Mouse (Mus musculus) myocyte (in vitro differentiated cells): ENCODE data around the gene Gnat3. TPM values are rescaled to one million over a fixed set of nuclear protein-coding genes. Genes with fewer than 3 reads are reported as not detected.

Source experiments
- H3K27me3 ChIP-seq: one replicate; pipeline ENCODE4 v1.6.1; 2011; ENCODE audit not compliant: control insufficient read depth, insufficient read depth, insufficient read length
- H3K36me3 ChIP-seq: one replicate; pipeline ENCODE4 v1.6.1; 2011; ENCODE audit not compliant: control insufficient read depth, insufficient read depth
- H3K4me2 ChIP-seq: one replicate; pipeline ENCODE4 v1.6.1; 2011; ENCODE audit warnings: low read depth, control low read depth
- H3K4me3 ChIP-seq: one replicate; pipeline ENCODE4 v1.5.1; 2011; ENCODE audit warnings: mild to moderate bottlenecking, control low read depth, moderate library complexity
- H3K79me2 ChIP-seq: one replicate; pipeline ENCODE4 v1.6.1; 2011; ENCODE audit not compliant: control insufficient read depth, insufficient read depth
- H3ac ChIP-seq: one replicate; pipeline ENCODE4 v1.6.1; 2011; ENCODE audit not compliant: control insufficient read depth, insufficient read length
- CEBPB ChIP-seq: IDR thresholded peaks from 2 replicates; pipeline ENCODE4 v1.6.1; 2011; ENCODE audit warnings: mild to moderate bottlenecking, moderate library complexity; ENCODE audit not compliant: poor library complexity, insufficient read depth, severe bottlenecking
- E2F4 ChIP-seq: IDR thresholded peaks from one replicate; pipeline ENCODE4 v1.6.1; 2011; ENCODE audit warnings: mild to moderate bottlenecking, control low read depth, moderate library complexity; ENCODE audit not compliant: insufficient read depth
- MAX ChIP-seq: IDR thresholded peaks from one replicate; pipeline ENCODE4 v1.6.1; 2011; ENCODE audit warnings: low read depth, mild to moderate bottlenecking, control low read depth
- MYOD1 ChIP-seq, 3 experiments: IDR thresholded peaks; one replicate each; pipeline ENCODE4 v1.6.1; 2011; ENCODE audit warnings: control low read depth in 2 of 3, low read depth in 2 of 3, mild to moderate bottlenecking in 2 of 3, moderate library complexity in 1 of 3; ENCODE audit not compliant: insufficient read length in 2 of 3, control insufficient read depth in 1 of 3
- MYOG ChIP-seq, 3 experiments: IDR thresholded peaks; one replicate each; pipeline ENCODE4 v1.6.1; 2011; ENCODE audit warnings: control low read depth in 2 of 3, low read depth in 2 of 3, mild to moderate bottlenecking in 2 of 3; ENCODE audit not compliant: insufficient read length in 2 of 3, control insufficient read depth in 1 of 3, insufficient read depth in 1 of 3
- POLR2A ChIP-seq: IDR thresholded peaks from one replicate; pipeline ENCODE4 v1.6.1; 2011; ENCODE audit warnings: low read depth, mild to moderate bottlenecking, control low read depth, moderate library complexity; ENCODE audit not compliant: insufficient read length
- POLR2AphosphoS2 ChIP-seq: IDR thresholded peaks from one replicate; pipeline ENCODE4 v1.6.1; 2011; ENCODE audit warnings: low read depth, control low read depth; ENCODE audit not compliant: insufficient read length
- REST ChIP-seq: IDR thresholded peaks from one replicate; pipeline ENCODE4 v1.6.1; 2011; ENCODE audit warnings: mild to moderate bottlenecking, control low read depth, moderate library complexity; ENCODE audit not compliant: insufficient read depth, insufficient read length
- SRF ChIP-seq: IDR thresholded peaks from one replicate; pipeline ENCODE4 v1.6.1; 2011; ENCODE audit warnings: low read depth; ENCODE audit not compliant: control insufficient read depth, insufficient read length
- TCF12 ChIP-seq: IDR thresholded peaks from one replicate; pipeline ENCODE4 v1.6.1; 2011; ENCODE audit warnings: mild to moderate bottlenecking, control low read depth; ENCODE audit not compliant: poor library complexity, insufficient read depth, severe bottlenecking
- TCF3 ChIP-seq: IDR thresholded peaks from one replicate; pipeline ENCODE4 v1.6.1; 2011; ENCODE audit warnings: low read depth, control low read depth; ENCODE audit not compliant: insufficient read length
- USF1 ChIP-seq: IDR thresholded peaks from one replicate; pipeline ENCODE4 v1.6.1; 2011; ENCODE audit warnings: low read depth, mild to moderate bottlenecking, control low read depth, moderate library complexity
- polyA plus RNA-seq: library from polyadenylated mRNA; unstranded; fragments of >200 nt; fragmentation: generic; extraction: Trizol; gene quantifications from one replicate; pipeline ENCODE4 v1.2.1, GENCODE M21; 2012; ENCODE audit warnings: missing spikeins

Gene Gnat3
- polyA plus RNA-seq, 1 experiment, result not detected

DNA sequence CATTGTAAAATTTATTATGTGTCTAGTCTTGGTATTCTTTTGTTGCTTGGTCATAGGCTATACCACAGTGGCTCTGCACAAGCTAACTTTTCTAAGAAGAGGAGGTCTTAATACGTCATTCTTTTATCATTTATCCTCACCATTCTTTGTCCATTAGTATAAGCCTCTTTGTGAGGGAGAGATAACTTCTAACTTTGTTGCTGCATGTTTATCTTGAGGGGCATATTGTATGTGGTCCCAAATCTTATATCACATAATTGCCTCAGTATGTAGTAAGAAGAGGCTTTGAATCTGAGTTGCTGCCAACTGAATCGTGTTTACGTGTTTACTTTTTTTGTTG is 8.0 kb downstream of the Gnat3 start:
- Histone ChIP-seq H3K4me2 (no peak overlapping the region), H3K36me3 (no peaks in the 10 kb centered on the region), H3ac (no peak overlapping the region), H3K4me3 (no peak overlapping the region), H3K79me2 (no peaks in the 10 kb centered on the region), H3K27me3 (no peaks in the 10 kb centered on the region)
- TF ChIP-seq E2F4 (no peak), MYOD1 (IDR thresholded peaks at IDR 0.05; ENCODE audit: control insufficient read depth in 1 of 3, insufficient read length in 2 of 3, low read depth in 2 of 3) (no peak), CEBPB (no peak), POLR2A (no peak), POLR2AphosphoS2 (no peak), SRF (no peak), TCF3 (no peak), MYOG (IDR thresholded peaks at IDR 0.05; ENCODE audit: control insufficient read depth in 1 of 3, insufficient read depth in 1 of 3, insufficient read length in 2 of 3, low read depth in 2 of 3) (no peak), REST (no peak), USF1 (no peak), MAX (no peak), TCF12 (no peak)

DNA sequence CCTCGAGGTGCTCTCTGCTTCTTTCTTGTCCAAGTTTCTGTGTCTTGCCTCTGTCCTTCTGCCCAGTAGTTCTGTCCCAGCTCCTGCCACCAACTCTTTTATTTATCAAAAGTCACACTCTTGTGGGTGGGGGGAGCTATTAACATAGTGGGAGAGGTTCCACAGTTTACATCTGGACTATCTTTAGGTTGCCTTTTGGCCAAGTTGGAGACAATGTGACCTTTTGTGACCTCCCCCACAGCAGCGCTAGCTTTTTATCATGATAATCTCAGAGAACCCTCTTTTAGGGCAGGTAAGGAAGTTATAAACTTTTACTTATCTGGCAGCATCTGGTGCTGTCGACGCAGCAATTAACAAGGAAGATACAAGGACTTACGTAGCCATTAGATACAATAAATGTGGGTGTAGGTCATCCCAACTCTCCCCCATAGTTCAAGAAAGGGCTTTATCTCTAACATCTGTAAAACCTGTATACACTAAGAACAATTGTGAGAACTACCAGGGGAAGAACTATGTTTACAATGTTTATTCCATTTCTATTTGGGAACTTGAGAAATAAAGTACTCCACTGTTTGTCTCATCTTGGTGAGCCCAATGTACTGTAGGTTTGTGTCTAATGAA is 18.3 kb downstream of the Gnat3 start:
- Histone ChIP-seq H3K79me2 (no peaks in the 10 kb centered on the region), H3K4me2 (no peak overlapping the region), H3ac (no peak overlapping the region), H3K36me3 (no peaks in the 10 kb centered on the region), H3K4me3 (no peak overlapping the region), H3K27me3 (no peaks in the 10 kb centered on the region)
- no peak for TF ChIP-seq POLR2AphosphoS2
- TF ChIP-seq REST, result no peak
- TF ChIP-seq MYOG (IDR thresholded peaks at IDR 0.05; ENCODE audit: control insufficient read depth in 1 of 3, insufficient read depth in 1 of 3, insufficient read length in 2 of 3, low read depth in 2 of 3), result no peak
- no peak for TF ChIP-seq CEBPB
- no peak for TF ChIP-seq MYOD1 (IDR thresholded peaks at IDR 0.05; ENCODE audit: control insufficient read depth in 1 of 3, insufficient read length in 2 of 3, low read depth in 2 of 3)
- TF ChIP-seq SRF, result no peak
- no peak for TF ChIP-seq TCF12
- no peak for TF ChIP-seq E2F4
- TF ChIP-seq MAX, result no peak

DNA sequence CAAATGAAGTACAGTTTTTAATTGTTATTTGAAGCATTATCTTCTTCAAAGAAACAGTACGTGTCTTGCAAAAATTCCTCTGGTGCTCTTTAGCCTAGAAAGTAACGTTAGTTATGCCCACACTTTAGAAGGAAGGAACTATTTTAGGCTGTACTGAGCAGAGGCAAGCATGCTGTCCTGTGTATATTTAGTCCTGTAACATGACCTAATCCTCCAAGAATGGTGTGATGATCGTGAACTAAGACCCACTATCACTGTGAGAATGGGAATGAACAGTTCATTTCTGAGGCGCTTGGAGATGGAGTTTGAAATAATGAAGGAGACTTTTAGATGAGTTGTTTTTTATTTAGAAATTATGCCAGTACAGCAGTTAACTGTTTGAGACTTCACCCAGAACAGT is 20.4 kb downstream of the Gnat3 start:
- no peaks in the 10 kb centered on the region for H3K79me2 ChIP-seq
- no peak overlapping the region for H3K4me3 ChIP-seq
- H3K4me2 ChIP-seq, result peak overlapping the region; percentile 42
- H3K36me3 ChIP-seq, result no peaks in the 10 kb centered on the region
- no peaks in the 10 kb centered on the region for H3K27me3 ChIP-seq
- TF ChIP-seq POLR2A, result no peak
- TF ChIP-seq MAX, result no peak
- H3ac ChIP-seq, result no peak overlapping the region

DNA sequence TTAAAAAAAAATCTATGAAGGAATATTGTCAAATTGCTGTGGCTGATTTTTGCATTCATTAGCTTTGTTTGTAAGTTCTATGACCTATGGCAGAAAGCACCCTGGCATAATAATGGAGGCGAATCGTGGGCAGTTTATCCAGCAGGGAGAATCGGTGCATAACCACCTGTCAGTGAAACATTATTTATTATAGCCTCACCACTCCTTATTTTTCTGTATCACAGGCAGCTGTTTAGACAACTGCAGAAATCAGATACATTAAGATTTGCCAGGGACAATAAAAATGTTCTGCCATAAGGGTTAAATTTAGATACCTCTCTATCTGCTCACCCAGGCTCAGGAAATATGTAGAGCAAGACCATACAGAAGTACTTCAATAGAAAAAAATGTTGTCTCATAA is 22.2 kb downstream of the Gnat3 start:
- Histone ChIP-seq H3K36me3 (no peaks in the 10 kb centered on the region), H3ac (no peak overlapping the region), H3K27me3 (no peaks in the 10 kb centered on the region), H3K4me2 (peak overlapping the region; percentile 40), H3K4me3 (no peak overlapping the region), H3K79me2 (no peaks in the 10 kb centered on the region)
- TF ChIP-seq POLR2AphosphoS2 (no peak), POLR2A (no peak), E2F4 (no peak), MAX (no peak), REST (no peak), TCF12 (peak; percentile 79), MYOG (IDR thresholded peaks at IDR 0.05; ENCODE audit: control insufficient read depth in 1 of 3, insufficient read depth in 1 of 3, insufficient read length in 2 of 3, low read depth in 2 of 3) (peak in 2 of 3 experiments; percentile 28 to 75), SRF (no peak), USF1 (no peak), MYOD1 (IDR thresholded peaks at IDR 0.05; ENCODE audit: control insufficient read depth in 1 of 3, insufficient read length in 2 of 3, low read depth in 2 of 3) (peak; percentile 38 to 78 (median 51)), TCF3 (no peak), CEBPB (no peak)

DNA sequence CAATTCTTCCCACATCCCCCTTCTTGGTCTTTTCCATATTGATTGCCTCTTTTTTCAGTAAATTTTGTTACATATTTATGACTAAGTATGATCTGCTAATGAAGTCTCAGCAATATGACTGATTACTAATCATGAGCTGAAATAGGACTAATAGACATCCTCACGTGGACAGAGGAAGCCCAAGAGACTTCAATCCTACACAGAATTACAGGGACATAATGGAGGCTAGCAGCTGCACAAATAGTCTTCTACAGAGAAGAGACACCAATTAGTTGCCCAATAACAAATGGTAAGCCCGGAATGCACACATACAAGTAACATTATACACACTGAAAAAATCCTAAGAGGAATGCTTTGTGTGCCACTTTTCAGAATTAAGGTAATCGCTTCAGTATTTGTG is 24.3 kb downstream of the Gnat3 start:
- H3K79me2 ChIP-seq, result no peaks in the 10 kb centered on the region
- H3K4me2 ChIP-seq, result no peak overlapping the region
- H3ac ChIP-seq, result no peak overlapping the region
- H3K36me3 ChIP-seq, result no peaks in the 10 kb centered on the region
- H3K27me3 ChIP-seq, result no peaks in the 10 kb centered on the region
- TF ChIP-seq SRF, result no peak
- TF ChIP-seq CEBPB, result peak; percentile 30; the same call in 1 of the 2 replicates
- TF ChIP-seq MYOD1 (IDR thresholded peaks at IDR 0.05; ENCODE audit: control insufficient read depth in 1 of 3, insufficient read length in 2 of 3, low read depth in 2 of 3), result peak in 2 of 3 experiments; percentile 61 to 64
- peak; percentile 33 for TF ChIP-seq USF1
- H3K4me3 ChIP-seq, result no peak overlapping the region
